Mouse (Mus musculus): Measurements from ENCODE around the gene Plcb4.
"Not testable (repeated sequence)": the region's sequence is repeated elsewhere in the genome, so short reads cannot be mapped to it uniquely, and the experiment has no call there.

Gene Plcb4

GRCm38 (mm10) chr2:135886081-135886679 lies 227.4 kb downstream of the Plcb4 start:
- intact Hi-C loops (cut with DNase I), result no loop called here

- intact Hi-C loops (cut with DNase I), result no loop called here
These were observed 229.0 kb downstream of the Plcb4 start for GRCm38 (mm10) chr2:135887805-135888204.

- intact Hi-C loops (cut with DNase I), result no loop called here
These were observed 229.4 kb downstream of the Plcb4 start for GRCm38 (mm10) chr2:135888206-135888605.

- intact Hi-C loops (cut with DNase I), result no loop called here
These were observed 230.0 kb downstream of the Plcb4 start for GRCm38 (mm10) chr2:135888767-135889166.

- intact Hi-C loops (cut with DNase I), result no loop called here
These were observed 231.3 kb downstream of the Plcb4 start for GRCm38 (mm10) chr2:135890083-135890482.

- intact Hi-C loops (cut with DNase I), result no loop called here
These were observed 232.3 kb downstream of the Plcb4 start for GRCm38 (mm10) chr2:135891097-135891496.

GRCm38 (mm10) chr2:135891686-135892085 lies 232.9 kb downstream of the Plcb4 start:
- intact Hi-C loops (cut with DNase I), result no loop called here

GRCm38 (mm10) chr2:135894582-135894981 lies 235.8 kb downstream of the Plcb4 start:
- intact Hi-C loops (cut with DNase I), result no loop called here

- intact Hi-C loops (cut with DNase I), result no loop called here
These were observed 239.2 kb downstream of the Plcb4 start for GRCm38 (mm10) chr2:135898025-135898424.

- intact Hi-C loops (cut with DNase I), result not testable (repeated sequence)
These were observed 241.1 kb downstream of the Plcb4 start for GRCm38 (mm10) chr2:135899931-135900330.

GRCm38 (mm10) chr2:135901015-135901414 lies 242.2 kb downstream of the Plcb4 start:
- intact Hi-C loops (cut with DNase I), result no loop called here

GRCm38 (mm10) chr2:135904262-135904661 lies 245.5 kb downstream of the Plcb4 start:
- intact Hi-C loops (cut with DNase I), result no loop called here

GRCm38 (mm10) chr2:135904791-135905190 lies 246.0 kb downstream of the Plcb4 start:
- intact Hi-C loops (cut with DNase I), result no loop called here

- intact Hi-C loops (cut with DNase I), result no loop called here
These were observed 255.8 kb downstream of the Plcb4 start for GRCm38 (mm10) chr2:135914343-135915261.

GRCm38 (mm10) chr2:135915928-135916327 lies 257.1 kb downstream of the Plcb4 start:
- intact Hi-C loops (cut with DNase I), result no loop called here

GRCm38 (mm10) chr2:135917000-135917399 lies 258.2 kb downstream of the Plcb4 start:
- intact Hi-C loops (cut with DNase I), result no loop called here

- intact Hi-C loops (cut with DNase I), result no loop called here
These were observed 259.3 kb downstream of the Plcb4 start for GRCm38 (mm10) chr2:135918116-135918515.

GRCm38 (mm10) chr2:135919641-135920040 lies 260.8 kb downstream of the Plcb4 start:
- intact Hi-C loops (cut with DNase I), result loop anchor here (10.0 kb wide), 2 partner anchors 185 to 535 kb away; no protein-coding TSS in a partner anchor

- intact Hi-C loops (cut with DNase I), result loop anchor here (5.0 to 10.0 kb wide), 4 partner anchors 192 to 542 kb away; no protein-coding TSS in a partner anchor
These were observed 268.0 kb downstream of the Plcb4 start for GRCm38 (mm10) chr2:135926660-135927343.

GRCm38 (mm10) chr2:135929021-135929720 lies 270.4 kb downstream of the Plcb4 start:
- intact Hi-C loops (cut with DNase I), result loop anchor here (5.0 to 10.0 kb wide), 4 partner anchors 194 to 544 kb away; no protein-coding TSS in a partner anchor

GRCm38 (mm10) chr2:135930696-135931095 lies 271.9 kb downstream of the Plcb4 start:
- intact Hi-C loops (cut with DNase I), result no loop called here

Measured in adrenal gland (tissue).